Mouse (Mus musculus): ENCODE data around the gene Fmnl1.

Gene Fmnl1

GRCm38 (mm10) chr11:103181349-103181748 is 10.4 kb downstream of the Fmnl1 start:
- no peak for DNase-seq (ENCODE audit: low read depth, low spot score)

- no peak for DNase-seq (ENCODE audit: low read depth, low spot score)
Measured at GRCm38 (mm10) chr11:103181911-103182310, 11.0 kb downstream of the Fmnl1 start.

- no peak for DNase-seq (ENCODE audit: low read depth, low spot score)
Measured at GRCm38 (mm10) chr11:103184891-103185290, 14.0 kb downstream of the Fmnl1 start.

- no peak for DNase-seq (ENCODE audit: low read depth, low spot score)
Measured at GRCm38 (mm10) chr11:103192230-103192955, 21.5 kb downstream of the Fmnl1 start.

- DNase-seq (ENCODE audit: low read depth, low spot score) = no peak
Measured at GRCm38 (mm10) chr11:103192956-103193824, 22.3 kb downstream of the Fmnl1 start.

- no peak for DNase-seq (ENCODE audit: low read depth, low spot score)
Measured at GRCm38 (mm10) chr11:103193825-103194168, 22.9 kb downstream of the Fmnl1 start.

- no peak for DNase-seq (ENCODE audit: low read depth, low spot score)
Measured at GRCm38 (mm10) chr11:103195236-103195635, 24.3 kb downstream of the Fmnl1 start.

GRCm38 (mm10) chr11:103195656-103196055 is 24.7 kb downstream of the Fmnl1 start:
- DNase-seq (ENCODE audit: low read depth, low spot score) = no peak

- DNase-seq (ENCODE audit: low read depth, low spot score) = no peak
Measured at GRCm38 (mm10) chr11:103197340-103197739, 26.4 kb downstream of the Fmnl1 start.

GRCm38 (mm10) chr11:103198339-103198738 is 27.4 kb downstream of the Fmnl1 start:
- no peak for DNase-seq (ENCODE audit: low read depth, low spot score)

- DNase-seq (ENCODE audit: low read depth, low spot score) = no peak
Measured at GRCm38 (mm10) chr11:103198911-103199803, 28.2 kb downstream of the Fmnl1 start.

GRCm38 (mm10) chr11:103201664-103202063 is 30.8 kb downstream of the Fmnl1 start:
- peak; percentile 43 for DNase-seq (ENCODE audit: low read depth, low spot score)

GRCm38 (mm10) chr11:103202376-103202775 is 31.5 kb downstream of the Fmnl1 start:
- DNase-seq (ENCODE audit: low read depth, low spot score) = no peak

GRCm38 (mm10) chr11:103206203-103206602 is 35.3 kb downstream of the Fmnl1 start:
- DNase-seq (ENCODE audit: low read depth, low spot score) = no peak

GRCm38 (mm10) chr11:103208458-103208857 is 37.6 kb downstream of the Fmnl1 start, which contains the start of gene 1700023F06Rik:
TSS of gene 1700023F06Rik (minus strand) at chr11:103208558.
- DNase-seq (ENCODE audit: low read depth, low spot score) = no peak

- DNase-seq (ENCODE audit: low read depth, low spot score) = no peak
Measured at GRCm38 (mm10) chr11:103210291-103210690, 39.4 kb downstream of the Fmnl1 start.

GRCm38 (mm10) chr11:103213712-103214111 is 42.8 kb downstream of the Fmnl1 start:
- DNase-seq (ENCODE audit: low read depth, low spot score) = no peak

GRCm38 (mm10) chr11:103215355-103215754 is 44.4 kb downstream of the Fmnl1 start:
- DNase-seq (ENCODE audit: low read depth, low spot score) = no peak

- DNase-seq (ENCODE audit: low read depth, low spot score) = no peak
Measured at GRCm38 (mm10) chr11:103217790-103218516, 47.0 kb downstream of the Fmnl1 start, which contains the start of gene Spata32. TSS of gene Spata32 (minus strand) at chr11:103218432.

GRCm38 (mm10) chr11:103218517-103218901 is 47.6 kb downstream of the Fmnl1 start:
- no peak for DNase-seq (ENCODE audit: low read depth, low spot score)

GRCm38 (mm10) chr11:103219259-103219658 is 48.4 kb downstream of the Fmnl1 start:
- no peak for DNase-seq (ENCODE audit: low read depth, low spot score)
